In genomic region chr1:62635203-62635602, GRCm38 (mm10) we compare ENCODE assay signal across 18 mouse cellular contexts.
"Had no signal": no experiment of that assay in that cellular context is flagged by ENCODE, and none has a peak within 500 bp of the region (broad histone marks: within the 10 kb centered on the region; RNA-seq: fewer than 3 reads in every experiment).

No protein-coding gene starts in this region.

- H3K27me3 ChIP-seq: kidney, embryonic 15.5 days; liver, embryonic 13.5 days; lung, embryonic 15.5 days; megakaryocyte, embryonic 14.5 days; midbrain, embryonic 13.5 days; neural tube, embryonic 12.5 days had no signal

- H3K36me3 ChIP-seq: kidney, embryonic 15.5 days; limb, embryonic 12.5 days; liver, embryonic 13.5 days; lung, embryonic 15.5 days; midbrain, embryonic 13.5 days; neural tube, embryonic 12.5 days had no signal

- H3K9ac ChIP-seq: kidney, embryonic 15.5 days; limb, embryonic 12.5 days; liver, embryonic 13.5 days; liver, postnatal 0 days; lung, embryonic 15.5 days; midbrain, embryonic 13.5 days; neural tube, embryonic 12.5 days had no signal

- ATAC-seq: liver, postnatal 0 days; midbrain, embryonic 13.5 days had no signal

- H3K27ac ChIP-seq: kidney, embryonic 15.5 days; left cerebral cortex, adult 2 months; limb, embryonic 12.5 days; liver, embryonic 13.5 days; lung, embryonic 15.5 days; macrophage; midbrain, embryonic 13.5 days; neural tube, embryonic 12.5 days had no signal

- DNase-seq: kidney, adult 2 months; kidney, postnatal 25 days; liver; liver, embryonic 13.5 days; liver, postnatal 0 days; lung, postnatal 14 days; retina, postnatal 1 day; right cerebral cortex, postnatal 14 days; thymus, adult 2 months; thymus, postnatal 25 days had no signal

- H3K9me3 ChIP-seq: kidney, embryonic 15.5 days; limb, embryonic 12.5 days; liver, embryonic 13.5 days; lung, embryonic 15.5 days; megakaryocyte, embryonic 14.5 days; midbrain, embryonic 13.5 days; neural tube, embryonic 12.5 days had no signal

- H3K4me2 ChIP-seq: kidney, embryonic 15.5 days; limb, embryonic 12.5 days; liver, embryonic 13.5 days; lung, embryonic 15.5 days; midbrain, embryonic 13.5 days; neural tube, embryonic 12.5 days had no signal

- H3K4me3 ChIP-seq: kidney, embryonic 15.5 days; left cerebral cortex, adult 2 months; limb, embryonic 12.5 days; liver, embryonic 13.5 days; lung, embryonic 15.5 days; megakaryocyte, embryonic 14.5 days; midbrain, embryonic 13.5 days; neural tube, embryonic 12.5 days had no signal

- H3K4me1 ChIP-seq: liver, embryonic 13.5 days; megakaryocyte, embryonic 14.5 days had no signal
